Mouse (Mus musculus) forebrain, embryonic 16.5 days (tissue): Measurements from ENCODE around the gene C2cd4b. TPM values are rescaled to one million over a fixed set of nuclear protein-coding genes. Genes with fewer than 3 reads are reported as not detected.

Experiments used
- ATAC-seq: fragments of 200-750 bp; cut with Nextera tagmentation; 2 replicates; pipeline ENCODE4 v1.8.0; 2017; ENCODE audit warnings: mild to moderate bottlenecking, moderate library complexity
- H3K27ac ChIP-seq: fragments of 300-500 bp; sonication (generic); 2 replicates; pipeline ENCODE4 v1.5.1; 2014; ENCODE audit warnings: low read length, control low read depth
- H3K27me3 ChIP-seq: fragments of 300-500 bp; sonication (generic); replicated peaks from 2 replicates; pipeline ENCODE4 v1.6.1; 2014; ENCODE audit warnings: low read length; ENCODE audit not compliant: control insufficient read depth, insufficient read depth
- H3K36me3 ChIP-seq: fragments of 300-500 bp; sonication (generic); 2 replicates; pipeline ENCODE4 v1.6.1; 2014; ENCODE audit not compliant: control insufficient read depth, insufficient read depth
- H3K4me1 ChIP-seq: fragments of 300-500 bp; sonication (generic); replicated peaks from 2 replicates; pipeline ENCODE4 v1.6.1; 2014; ENCODE audit warnings: low read length; ENCODE audit not compliant: control insufficient read depth, insufficient read depth
- H3K4me2 ChIP-seq: fragments of 300-500 bp; sonication (generic); 2 replicates; pipeline ENCODE4 v1.6.1; 2014; ENCODE audit warnings: mild to moderate bottlenecking, low read length, control low read depth
- H3K4me3 ChIP-seq: fragments of 300-500 bp; sonication (generic); replicated peaks from 2 replicates; pipeline ENCODE4 v1.5.1; 2014; ENCODE audit warnings: mild to moderate bottlenecking, low read length, control low read depth
- H3K9ac ChIP-seq: fragments of 300-500 bp; sonication (generic); replicated peaks from 2 replicates; pipeline ENCODE4 v1.6.1; 2014; ENCODE audit warnings: low read depth, low read length, control low read depth
- H3K9me3 ChIP-seq: fragments of 300-500 bp; sonication (generic); 2 replicates; pipeline ENCODE4 v1.6.1; 2016; ENCODE audit warnings: low read length; ENCODE audit not compliant: control insufficient read depth
- WGBS: fragments of 180-500 bp; shearing (Covaris S2); extraction: QIAGEN DNeasy Blood & Tissue Kit; methylation state at CpG from one replicate; pipeline ENCODE4 v1.1.7; 2014; 5-methylcytosine and 5-hydroxymethylcytosine counted together
- microRNA-seq: library from miRNA; unstranded; fragments of <30 nt; microRNA quantifications from one replicate; pipeline ENCODE4, GENCODE M21; 2017
- polyA plus RNA-seq: library from polyadenylated mRNA; unstranded; fragments of >200 nt; fragmentation: Nextera tagmentation; extraction: Ambion mirVana; gene quantifications from 2 replicates; pipeline ENCODE4 v1.2.1, GENCODE M21; 2015

Gene C2cd4b
- polyA plus RNA-seq, 1 experiment from 2014 or later = 0.30 TPM

GRCm38 (mm10) chr9:67810527-67810926 is 51.3 kb downstream of the C2cd4b start:
- no peaks in the 10 kb centered on the region for H3K9me3 ChIP-seq
- no peaks in the 10 kb centered on the region for H3K27me3 ChIP-seq
- no peaks in the 10 kb centered on the region for H3K4me1 ChIP-seq
- H3K9ac ChIP-seq = no peak overlapping the region
- H3K27ac ChIP-seq = no peak overlapping the region
- WGBS = 58% methylated on average over 6 of the region's 6 CpGs
- no peak overlapping the region for H3K4me3 ChIP-seq
- H3K4me2 ChIP-seq = no peak overlapping the region
- H3K36me3 ChIP-seq = no peaks in the 10 kb centered on the region
- ATAC-seq = no peak

Small RNAs within 50 kb of the gene (microRNA-seq; reads per million reads assigned to microRNA genes)
- gene Mir7241 (not detected), gene Mir7242 (not detected)

Other genes starting within 250 kb of the C2cd4b start
- 15.7 and 19.6 TPM in 2 replicates for gene Tln2, start 199.7 kb upstream of the C2cd4b start, polyA plus RNA-seq
- not detected in 2 replicates for gene C2cd4a, start 72.9 kb downstream of the C2cd4b start, polyA plus RNA-seq
- 8.2 and 8.6 TPM in 2 replicates for gene Vps13c, start 81.0 kb downstream of the C2cd4b start, polyA plus RNA-seq